Mouse (Mus musculus) heart, postnatal 0 days (tissue): ENCODE measurements around the gene Sox1. TPM values are rescaled to one million over a fixed set of nuclear protein-coding genes. Genes with fewer than 3 reads are reported as not detected.
A peak's percentile ranks its signal among the peaks of the same experiment; 100 is the strongest.

Experiments
- ATAC-seq: fragments of 200-750 bp; cut with Nextera tagmentation; 2 replicates; pipeline ENCODE4 v1.8.0; 2017; ENCODE audit warnings: low read depth, moderate number of reproducible peaks, moderate library complexity; ENCODE audit not compliant: insufficient read depth
- DNase-seq: peaks from one replicate; pipeline ENCODE4 v3.0.0-alpha.2; 2016; ENCODE audit warnings: low spot score
- H3K27ac ChIP-seq: fragments of 300-500 bp; sonication (generic); 2 replicates; pipeline ENCODE4 v1.5.1; 2014; ENCODE audit warnings: low read depth, mild to moderate bottlenecking
- H3K27me3 ChIP-seq: fragments of 300-500 bp; sonication (generic); 2 replicates; pipeline ENCODE4 v1.6.1; 2014; ENCODE audit warnings: low read length, mixed read lengths; ENCODE audit not compliant: control insufficient read depth, insufficient read depth
- H3K36me3 ChIP-seq: fragments of 300-500 bp; sonication (generic); replicated peaks from 2 replicates; pipeline ENCODE4 v1.6.1; 2014; ENCODE audit warnings: low read length, mixed read lengths; ENCODE audit not compliant: control insufficient read depth, insufficient read depth
- H3K4me1 ChIP-seq: fragments of 300-500 bp; sonication (generic); 2 replicates; pipeline ENCODE4 v1.6.1; 2014; ENCODE audit warnings: antibody characterized with exemption; ENCODE audit not compliant: control insufficient read depth, insufficient read depth
- H3K4me2 ChIP-seq: fragments of 300-500 bp; sonication (generic); 2 replicates; pipeline ENCODE4 v1.6.1; 2014; ENCODE audit warnings: low read depth, mild to moderate bottlenecking, low read length, moderate library complexity
- H3K4me3 ChIP-seq: fragments of 300-500 bp; sonication (generic); 2 replicates; pipeline ENCODE4 v1.5.1; 2014; ENCODE audit warnings: low read depth, low read length
- H3K9ac ChIP-seq: fragments of 300-500 bp; sonication (generic); replicated peaks from 2 replicates; pipeline ENCODE4 v1.6.1; 2014; ENCODE audit warnings: low read depth, low read length, mixed read lengths
- H3K9me3 ChIP-seq: fragments of 300-500 bp; sonication (generic); replicated peaks from 2 replicates; pipeline ENCODE4 v1.6.1; 2016; ENCODE audit warnings: low read length; ENCODE audit not compliant: control insufficient read depth
- CTCF ChIP-seq: IDR thresholded peaks from 2 replicates; pipeline ENCODE4 v1.5.1; 2016; ENCODE audit warnings: antibody characterized with exemption, control low read depth, low read depth
- EP300 ChIP-seq: IDR thresholded peaks from 2 replicates; pipeline ENCODE4 v1.6.1; 2016; ENCODE audit warnings: antibody characterized with exemption, low read depth
- WGBS: fragments of 180-500 bp; shearing (Covaris S2); extraction: QIAGEN DNeasy Blood & Tissue Kit; methylation state at CpG from one replicate; pipeline ENCODE4 v1.1.7; 2014; 5-methylcytosine and 5-hydroxymethylcytosine counted together
- microRNA-seq: library from miRNA; unstranded; fragments of <30 nt; microRNA quantifications from one replicate; pipeline ENCODE4, GENCODE M21; 2016
- polyA plus RNA-seq: library from polyadenylated mRNA; unstranded; fragments of >200 nt; fragmentation: Nextera tagmentation; extraction: Ambion mirVana; gene quantifications from 2 replicates; pipeline ENCODE4 v1.2.1, GENCODE M21; 2015
- total RNA-seq: library from RNA; depleted of rRNA; stranded (reverse); fragments of >200 nt; gene quantifications from 2 replicates; pipeline ENCODE4 v1.2.3, GENCODE M21; 2014; ENCODE audit warnings: low replicate concordance; rRNA removed

Sox1 gene
- total and polyA plus RNA-seq, 2 experiments from 2014 or later = not detected

DNA sequence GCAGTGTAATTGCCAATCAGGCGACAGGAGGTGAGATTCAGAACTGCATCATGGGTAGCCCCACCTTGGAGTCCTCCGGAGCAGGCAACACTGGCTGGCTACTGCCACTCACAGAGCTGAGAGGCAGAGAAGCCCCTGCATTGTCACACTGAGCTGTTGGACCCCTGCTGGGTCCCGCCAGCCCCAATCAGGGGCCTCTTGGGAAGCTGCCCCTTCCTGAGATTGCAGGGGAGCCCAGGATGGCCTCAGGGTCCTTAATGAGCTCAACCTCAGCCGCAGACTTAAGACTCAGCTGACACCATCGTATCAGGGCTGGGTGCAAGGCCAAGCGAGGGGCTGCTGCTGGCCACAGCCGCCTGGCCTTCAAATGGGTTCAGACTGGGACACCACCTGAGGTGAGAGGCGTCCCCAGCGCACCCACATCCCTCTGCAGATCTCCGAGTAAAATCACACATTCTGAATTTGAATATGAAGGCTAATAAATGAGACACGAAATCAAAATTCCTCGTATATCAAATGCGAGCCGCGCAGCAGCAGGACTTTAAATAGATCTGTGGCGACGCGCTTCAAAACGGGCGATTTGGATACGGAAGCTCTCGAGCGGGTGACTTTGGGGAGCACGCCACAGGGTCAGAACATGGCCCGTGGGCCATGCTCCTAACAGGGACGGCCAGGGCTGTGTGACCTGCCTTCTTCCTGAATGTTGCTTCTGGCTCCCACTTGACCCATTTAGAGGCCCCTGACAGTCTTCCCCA is 51.0 kb downstream of the Sox1 start:
- Histone ChIP-seq H3K27me3 (peaks cover 52% of the 10 kb centered on the region), H3K36me3 (no peaks in the 10 kb centered on the region), H3K9ac (no peak overlapping the region), H3K9me3 (peaks cover 4% of the 10 kb centered on the region; the same call in 1 of the 2 replicates), H3K4me2 (peak overlapping the region; percentile 33), H3K4me1 (no peaks in the 10 kb centered on the region), H3K4me3 (peak overlapping the region; percentile 11), H3K27ac (no peak overlapping the region)
- TF ChIP-seq EP300 (no peak), CTCF (no peak)
- WGBS = 2% methylated on average over 26 of the region's 26 CpGs
- DNase-seq (no peak), ATAC-seq (no peak)

Small RNA genes lying within 50 kb of the gene (microRNA-seq; reads per million reads assigned to microRNA genes)
- gene Gm25239 = not detected

Other genes with a start within 250 kb of the Sox1 start
- gene A230072I06Rik, start 116.5 kb upstream of the Sox1 start, total RNA-seq = not detected in 2 replicates
- gene A230072I06Rik, start 116.5 kb upstream of the Sox1 start, polyA plus RNA-seq = not detected in 2 replicates
- not detected in 2 replicates for gene Spaca7, start 177.7 kb downstream of the Sox1 start, total RNA-seq
- gene Spaca7, start 177.7 kb downstream of the Sox1 start, polyA plus RNA-seq = not detected in 2 replicates